12 mouse cellular contexts compared by ENCODE assay signal in the genomic region with DNA sequence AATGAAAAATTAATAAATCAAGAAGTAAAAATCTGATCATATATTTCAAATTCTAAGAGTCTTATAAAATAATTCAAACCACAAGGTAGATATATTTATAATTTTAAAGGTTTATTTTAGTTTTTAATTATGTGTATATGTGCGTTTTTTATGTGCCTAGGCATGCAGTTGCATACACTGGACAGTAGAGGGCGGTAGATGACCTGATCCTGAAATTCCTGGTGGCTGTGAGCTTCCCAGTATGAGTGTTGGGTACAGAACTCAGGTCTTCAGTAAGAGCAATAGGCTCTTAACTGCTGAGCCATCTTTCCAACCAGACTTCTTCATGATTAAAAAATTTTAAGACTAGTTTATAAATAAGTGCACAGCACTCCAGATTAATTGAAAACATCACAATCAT.
A peak's percentile ranks its signal among the peaks of the same experiment; 100 is the strongest.
DNase-seq lines count a peak whose midpoint lies in the region; ATAC-seq and TF ChIP-seq lines count a peak whose summit lies in the region.
"Had no signal": no experiment of that assay in that cellular context is flagged by ENCODE, and none has a peak within 500 bp of the region (broad histone marks: within the 10 kb centered on the region; RNA-seq: fewer than 3 reads in every experiment).

No protein-coding gene starts in this region.

- WGBS in forebrain, postnatal 0 days, result 52% methylated on average over 2 of the region's 2 CpGs
- 56% methylated on average over 2 of the region's 2 CpGs for whole genome bisulfite sequencing in forebrain, embryonic 12.5 days
- WGBS in lung, embryonic 14.5 days, result 40% methylated on average over 2 of the region's 2 CpGs

- H3K27ac ChIP-seq in forebrain, postnatal 0 days (ENCODE audit: low read depth, low read length), result no peak overlapping the region
- no peak overlapping the region for H3K27ac ChIP-seq in forebrain, embryonic 12.5 days
- H3K27ac ChIP-seq in lung, embryonic 14.5 days (ENCODE audit: low read depth), result no peak overlapping the region
- H3K27ac ChIP-seq: heart, embryonic 13.5 days had no signal

- no peak overlapping the region for H3K9ac ChIP-seq in forebrain, postnatal 0 days
- no peak overlapping the region for H3K9ac ChIP-seq in forebrain, embryonic 12.5 days
- no peak overlapping the region for H3K9ac ChIP-seq in lung, embryonic 14.5 days
- H3K9ac ChIP-seq: heart, embryonic 13.5 days had no signal

- TF ChIP-seq CTCF in forebrain, postnatal 0 days (IDR thresholded peaks at IDR 0.05; ENCODE audit: low read depth), result peak; percentile 70
- TF ChIP-seq CTCF in lung, embryonic 14.5 days (IDR thresholded peaks at IDR 0.05; ENCODE audit: low read depth), result peak; percentile 65

- H3K4me1 ChIP-seq in forebrain, postnatal 0 days (ENCODE audit: insufficient read depth), result no peaks in the 10 kb centered on the region
- H3K4me1 ChIP-seq in forebrain, embryonic 12.5 days, result no peaks in the 10 kb centered on the region
- no peaks in the 10 kb centered on the region for H3K4me1 ChIP-seq in lung, embryonic 14.5 days (ENCODE audit: insufficient read depth)

- H3K27me3 ChIP-seq in forebrain, postnatal 0 days (ENCODE audit: insufficient read depth, low read length), result no peaks in the 10 kb centered on the region
- H3K27me3 ChIP-seq in forebrain, embryonic 12.5 days, result no peaks in the 10 kb centered on the region
- no peaks in the 10 kb centered on the region for H3K27me3 ChIP-seq in lung, embryonic 14.5 days (ENCODE audit: insufficient read depth, low read length)
- H3K27me3 ChIP-seq: heart, embryonic 13.5 days had no signal

- no peak overlapping the region for H3K4me2 ChIP-seq in forebrain, postnatal 0 days (ENCODE audit: low read depth)
- no peak overlapping the region for H3K4me2 ChIP-seq in forebrain, embryonic 12.5 days
- no peak overlapping the region for H3K4me2 ChIP-seq in lung, embryonic 14.5 days
- H3K4me2 ChIP-seq: heart, embryonic 13.5 days had no signal

- H3K9me3 ChIP-seq in forebrain, postnatal 0 days (ENCODE audit: low read length), result no peaks in the 10 kb centered on the region
- H3K9me3 ChIP-seq in forebrain, embryonic 12.5 days, result no peaks in the 10 kb centered on the region
- H3K9me3 ChIP-seq in lung, embryonic 14.5 days (ENCODE audit: low read depth, low read length), result no peaks in the 10 kb centered on the region

- no peak for ATAC-seq in forebrain, postnatal 0 days
- ATAC-seq in forebrain, embryonic 12.5 days (ENCODE audit: low FRiP score), result no peak
- no peak for ATAC-seq in lung, embryonic 14.5 days (ENCODE audit: insufficient read depth)
- ATAC-seq: intestine, embryonic 16.5 days had no signal

- no peak overlapping the region for H3K4me3 ChIP-seq in forebrain, postnatal 0 days (ENCODE audit: low read depth, low read length)
- H3K4me3 ChIP-seq in forebrain, embryonic 12.5 days (replicated peaks), result no peak overlapping the region
- H3K4me3 ChIP-seq in lung, embryonic 14.5 days (ENCODE audit: low read depth, low read length), result no peak overlapping the region
- H3K4me3 ChIP-seq: heart, embryonic 13.5 days; myocyte had no signal

- DNase-seq in forebrain, postnatal 0 days, result peak; percentile 23
- DNase-seq in lung, embryonic 14.5 days, result peak; percentile 33
- no peak for DNase-seq in lung, postnatal 25 days (ENCODE audit: low spot score)
- DNase-seq in R1 (ENCODE audit: low read depth, low spot score), result peak; percentile 36
- DNase-seq in retina, postnatal 1 day, result peak; percentile 30
- DNase-seq in lung, postnatal 4 days, result no peak
- no peak for DNase-seq in right cerebral cortex, postnatal 25 days
- DNase-seq: lung, adult 2 months had no signal

- H3K36me3 ChIP-seq in forebrain, postnatal 0 days (ENCODE audit: insufficient read depth), result no peaks in the 10 kb centered on the region
- no peaks in the 10 kb centered on the region for H3K36me3 ChIP-seq in forebrain, embryonic 12.5 days (replicated peaks)
- H3K36me3 ChIP-seq in lung, embryonic 14.5 days (ENCODE audit: insufficient read depth), result no peaks in the 10 kb centered on the region
- H3K36me3 ChIP-seq: heart, embryonic 13.5 days had no signal

Comparison
In these comparisons a context has a peak if more than half of its experiments do, and no peak if none do; other contexts are left out.
1. DNase-seq: peak in forebrain, postnatal 0 days (single experiment), lung, embryonic 14.5 days (single experiment), R1 (single experiment) and retina, postnatal 1 day (single experiment); none in lung, postnatal 25 days (single experiment), lung, postnatal 4 days (0 of 2) and right cerebral cortex, postnatal 25 days (single experiment).